Mouse (Mus musculus): Measurements from ENCODE around the gene Trim41. TPM values are rescaled to one million over a fixed set of nuclear protein-coding genes. Genes with fewer than 3 reads are reported as not detected.
"Not testable (repeated sequence)": the region's sequence is repeated elsewhere in the genome, so short reads cannot be mapped to it uniquely, and the experiment has no call there.

Trim41 gene
- polyA plus RNA-seq, 1 experiment from 2014 or later, result 6.4 TPM

DNA sequence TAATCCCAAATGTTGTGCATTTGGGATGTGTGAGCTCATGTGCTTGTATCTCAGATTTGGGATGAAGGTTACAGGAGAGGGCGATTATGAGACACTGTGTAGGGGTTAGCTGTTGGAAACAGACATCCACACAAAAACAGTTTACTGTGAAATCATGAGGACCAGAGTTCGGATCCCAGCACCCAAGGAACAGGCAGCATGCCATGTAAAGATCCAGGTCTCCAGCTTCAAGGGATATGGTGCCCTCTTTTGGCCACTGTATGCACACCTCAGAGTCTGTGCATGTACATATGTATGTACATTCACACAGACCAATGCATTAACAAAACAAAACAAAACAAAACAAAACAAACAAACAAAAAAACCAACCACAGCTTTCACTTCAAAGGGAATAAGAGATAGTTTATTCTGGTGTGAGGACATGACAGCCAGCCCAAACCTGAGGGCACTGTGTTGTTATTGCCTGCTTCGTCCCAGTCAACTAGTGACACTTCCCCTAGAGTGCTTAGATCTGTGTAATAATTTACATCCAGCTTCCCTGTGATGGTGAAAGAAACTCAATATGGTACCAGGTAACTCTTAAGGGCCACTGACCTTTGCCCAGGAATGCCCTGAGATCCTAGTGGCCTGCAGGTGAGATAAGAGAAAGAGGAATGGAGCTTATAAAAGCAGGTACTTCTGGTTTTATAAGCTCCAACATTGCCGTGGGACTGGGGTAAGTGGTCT is 34.3 kb upstream of the Trim41 start:
- Histone ChIP-seq H3K9ac (ENCODE audit: low read length) (no peak overlapping the region), H3K4me3 (ENCODE audit: low read length) (no peak overlapping the region), H3K36me3 (ENCODE audit: control insufficient read depth, insufficient read depth, low read length) (no peaks in the 10 kb centered on the region), H3K27ac (ENCODE audit: low read length) (no peak overlapping the region), H3K4me1 (replicated peaks; ENCODE audit: control insufficient read depth, insufficient read depth, low read length) (peaks cover 11% of the 10 kb centered on the region), H3K27me3 (ENCODE audit: control insufficient read depth, insufficient read depth, low read depth, low read length) (no peaks in the 10 kb centered on the region), H3K4me2 (ENCODE audit: low read depth, low read length) (no peak overlapping the region), H3K9me3 (ENCODE audit: control insufficient read depth, low read length) (0 out of 2 replicates have a peak, but pooled peaks cover 2% of the 10 kb centered on the region)
- 73% methylated on average over 4 of the region's 4 CpGs for WGBS
- ATAC-seq (ENCODE audit: low read depth), result no peak

GRCm38 (mm10) chr11:48850240-48850639 is 33.1 kb upstream of the Trim41 start:
- no peak for ATAC-seq (ENCODE audit: low read depth)
- Histone ChIP-seq H3K4me3 (ENCODE audit: low read length) (no peak overlapping the region), H3K36me3 (ENCODE audit: control insufficient read depth, insufficient read depth, low read length) (no peaks in the 10 kb centered on the region), H3K9me3 (ENCODE audit: control insufficient read depth, low read length) (0 out of 2 replicates have a peak, but pooled peaks cover 2% of the 10 kb centered on the region), H3K4me2 (ENCODE audit: low read depth, low read length) (no peak overlapping the region), H3K27ac (ENCODE audit: low read length) (no peak overlapping the region), H3K9ac (ENCODE audit: low read length) (no peak overlapping the region), H3K4me1 (replicated peaks; ENCODE audit: control insufficient read depth, insufficient read depth, low read length) (peaks cover 11% of the 10 kb centered on the region), H3K27me3 (ENCODE audit: control insufficient read depth, insufficient read depth, low read depth, low read length) (no peaks in the 10 kb centered on the region)
- WGBS, result 13% methylated on average over 2 of the region's 2 CpGs

DNA sequence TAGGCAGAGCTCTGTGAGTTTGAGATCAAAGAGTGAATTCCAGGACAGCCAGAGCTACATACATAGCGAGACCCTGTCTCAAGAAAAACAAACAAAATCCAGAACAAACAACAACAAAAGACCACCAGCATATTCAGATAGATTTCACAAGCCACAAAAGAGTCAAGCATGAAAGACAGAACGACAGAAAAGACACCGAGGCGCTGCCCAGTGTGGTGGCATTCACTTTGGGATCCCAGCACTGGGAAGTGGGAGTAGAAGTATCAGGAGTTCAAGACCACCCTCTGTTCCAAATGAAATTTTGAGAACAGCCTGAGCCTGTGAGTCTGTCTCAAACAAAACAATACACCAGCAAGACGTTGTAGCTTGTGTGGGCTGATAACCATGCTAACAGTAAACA is 29.7 kb upstream of the Trim41 start:
- H3K27ac ChIP-seq (ENCODE audit: low read length), result no peak overlapping the region
- no peaks in the 10 kb centered on the region for H3K36me3 ChIP-seq (ENCODE audit: control insufficient read depth, insufficient read depth, low read length)
- ATAC-seq (ENCODE audit: low read depth), result no peak
- 57% methylated on average over 5 of the region's 5 CpGs for WGBS
- H3K4me2 ChIP-seq (ENCODE audit: low read depth, low read length), result no peak overlapping the region
- H3K4me3 ChIP-seq (ENCODE audit: low read length), result no peak overlapping the region
- no peaks in the 10 kb centered on the region for H3K27me3 ChIP-seq (ENCODE audit: control insufficient read depth, insufficient read depth, low read depth, low read length)
- 0 out of 2 replicates have a peak, but pooled peaks cover 2% of the 10 kb centered on the region for H3K9me3 ChIP-seq (ENCODE audit: control insufficient read depth, low read length)
- H3K4me1 ChIP-seq (replicated peaks; ENCODE audit: control insufficient read depth, insufficient read depth, low read length), result no peaks in the 10 kb centered on the region
- no peak overlapping the region for H3K9ac ChIP-seq (ENCODE audit: low read length)

- not testable (repeated sequence) for H3K27me3 ChIP-seq (ENCODE audit: control insufficient read depth, insufficient read depth, low read depth, low read length); H3K4me2 ChIP-seq (ENCODE audit: low read depth, low read length); ATAC-seq (ENCODE audit: low read depth); H3K36me3 ChIP-seq (ENCODE audit: control insufficient read depth, insufficient read depth, low read length); H3K27ac ChIP-seq (ENCODE audit: low read length); H3K9ac ChIP-seq (ENCODE audit: low read length); H3K9me3 ChIP-seq (ENCODE audit: control insufficient read depth, low read length); H3K4me1 ChIP-seq (replicated peaks; ENCODE audit: control insufficient read depth, insufficient read depth, low read length); H3K4me3 ChIP-seq (ENCODE audit: low read length)
- 72% methylated on average over 2 of the region's 2 CpGs for WGBS
These were observed 29.2 kb upstream of the Trim41 start for GRCm38 (mm10) chr11:48846362-48846761.

GRCm38 (mm10) chr11:48845244-48845815 is 28.2 kb upstream of the Trim41 start:
- Histone ChIP-seq H3K36me3 (ENCODE audit: control insufficient read depth, insufficient read depth, low read length) (no peaks in the 10 kb centered on the region), H3K9me3 (ENCODE audit: control insufficient read depth, low read length) (no peaks in the 10 kb centered on the region), H3K4me1 (replicated peaks; ENCODE audit: control insufficient read depth, insufficient read depth, low read length) (no peaks in the 10 kb centered on the region), H3K4me3 (ENCODE audit: low read length) (no peak overlapping the region), H3K9ac (ENCODE audit: low read length) (no peak overlapping the region), H3K27me3 (ENCODE audit: control insufficient read depth, insufficient read depth, low read depth, low read length) (no peaks in the 10 kb centered on the region), H3K4me2 (ENCODE audit: low read depth, low read length) (no peak overlapping the region), H3K27ac (ENCODE audit: low read length) (no peak overlapping the region)
- WGBS, result 19% methylated on average over 13 of the region's 13 CpGs
- no peak for ATAC-seq (ENCODE audit: low read depth)

DNA sequence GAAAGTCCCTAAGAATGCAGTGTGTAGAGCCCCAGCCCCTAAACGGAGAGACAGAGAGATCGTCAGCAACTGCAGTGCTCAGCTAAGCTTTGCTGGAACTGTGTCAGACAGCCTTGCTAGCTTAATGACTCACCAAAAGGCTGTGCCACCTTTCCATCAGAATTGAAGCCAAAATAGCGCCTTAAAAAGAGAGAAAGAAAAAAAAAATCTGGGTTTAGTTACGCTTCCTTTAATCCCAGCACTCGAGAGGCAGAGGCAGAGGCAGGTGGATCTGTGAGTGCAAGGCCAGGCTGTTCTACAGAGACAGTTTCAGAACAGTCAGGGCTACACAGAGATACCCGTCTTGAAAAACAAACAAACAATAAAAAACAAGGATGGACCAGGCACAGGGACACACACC is 27.2 kb upstream of the Trim41 start:
- Histone ChIP-seq H3K4me3 (ENCODE audit: low read length) (no peak overlapping the region), H3K9me3 (ENCODE audit: control insufficient read depth, low read length) (no peaks in the 10 kb centered on the region), H3K27ac (ENCODE audit: low read length) (no peak overlapping the region), H3K4me1 (replicated peaks; ENCODE audit: control insufficient read depth, insufficient read depth, low read length) (no peaks in the 10 kb centered on the region), H3K36me3 (ENCODE audit: control insufficient read depth, insufficient read depth, low read length) (no peaks in the 10 kb centered on the region), H3K9ac (ENCODE audit: low read length) (no peak overlapping the region), H3K27me3 (ENCODE audit: control insufficient read depth, insufficient read depth, low read depth, low read length) (no peaks in the 10 kb centered on the region), H3K4me2 (ENCODE audit: low read depth, low read length) (no peak overlapping the region)
- 49% methylated on average over 6 of the region's 6 CpGs for WGBS
- no peak for ATAC-seq (ENCODE audit: low read depth)

- no peak overlapping the region for H3K27ac ChIP-seq (ENCODE audit: low read length)
- no peaks in the 10 kb centered on the region for H3K36me3 ChIP-seq (ENCODE audit: control insufficient read depth, insufficient read depth, low read length)
- no peak overlapping the region for H3K9ac ChIP-seq (ENCODE audit: low read length)
- H3K4me3 ChIP-seq (ENCODE audit: low read length), result no peak overlapping the region
- peaks cover 5% of the 10 kb centered on the region for H3K4me1 ChIP-seq (replicated peaks; ENCODE audit: control insufficient read depth, insufficient read depth, low read length)
- no peaks in the 10 kb centered on the region for H3K27me3 ChIP-seq (ENCODE audit: control insufficient read depth, insufficient read depth, low read depth, low read length)
- no peaks in the 10 kb centered on the region for H3K9me3 ChIP-seq (ENCODE audit: control insufficient read depth, low read length)
- no peak overlapping the region for H3K4me2 ChIP-seq (ENCODE audit: low read depth, low read length)
- ATAC-seq (ENCODE audit: low read depth), result no peak
- 58% methylated on average over 11 of the region's 11 CpGs for WGBS
These were observed 26.0 kb upstream of the Trim41 start for GRCm38 (mm10) chr11:48843202-48843601.

- WGBS, result 66% methylated on average over 4 of the region's 4 CpGs
- peaks cover 6% of the 10 kb centered on the region for H3K4me1 ChIP-seq (replicated peaks; ENCODE audit: control insufficient read depth, insufficient read depth, low read length)
- no peak overlapping the region for H3K9ac ChIP-seq (ENCODE audit: low read length)
- H3K4me3 ChIP-seq (ENCODE audit: low read length), result no peak overlapping the region
- H3K27ac ChIP-seq (ENCODE audit: low read length), result no peak overlapping the region
- H3K9me3 ChIP-seq (ENCODE audit: control insufficient read depth, low read length), result no peaks in the 10 kb centered on the region
- H3K36me3 ChIP-seq (ENCODE audit: control insufficient read depth, insufficient read depth, low read length), result no peaks in the 10 kb centered on the region
- no peaks in the 10 kb centered on the region for H3K27me3 ChIP-seq (ENCODE audit: control insufficient read depth, insufficient read depth, low read depth, low read length)
- no peak for ATAC-seq (ENCODE audit: low read depth)
- H3K4me2 ChIP-seq (ENCODE audit: low read depth, low read length), result no peak overlapping the region
These were observed 25.2 kb upstream of the Trim41 start for GRCm38 (mm10) chr11:48842378-48842792.

DNA sequence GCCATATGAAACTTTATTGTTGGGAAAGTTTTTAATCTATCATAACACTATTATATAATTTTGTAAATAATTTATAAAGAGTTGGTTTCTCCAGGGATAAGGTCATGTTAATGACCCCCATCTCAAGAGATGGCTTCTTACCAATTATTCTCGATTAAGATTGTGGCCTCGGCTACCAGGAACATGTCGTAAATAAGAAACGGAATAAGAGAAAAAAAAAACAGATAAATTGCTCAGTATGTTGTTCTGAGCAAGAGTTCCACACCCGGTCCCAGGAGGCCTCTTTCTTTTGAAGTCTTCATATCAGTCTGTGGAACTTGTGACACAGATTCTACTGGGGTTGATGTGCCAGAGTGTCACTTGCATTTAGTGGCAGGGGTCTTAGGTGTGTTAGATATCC is 24.1 kb upstream of the Trim41 start:
- Histone ChIP-seq H3K4me1 (replicated peaks; ENCODE audit: control insufficient read depth, insufficient read depth, low read length) (peaks cover 8% of the 10 kb centered on the region), H3K27ac (ENCODE audit: low read length) (no peak overlapping the region), H3K9me3 (ENCODE audit: control insufficient read depth, low read length) (no peaks in the 10 kb centered on the region), H3K4me3 (ENCODE audit: low read length) (no peak overlapping the region), H3K4me2 (ENCODE audit: low read depth, low read length) (no peak overlapping the region), H3K27me3 (ENCODE audit: control insufficient read depth, insufficient read depth, low read depth, low read length) (no peaks in the 10 kb centered on the region), H3K36me3 (ENCODE audit: control insufficient read depth, insufficient read depth, low read length) (no peaks in the 10 kb centered on the region), H3K9ac (ENCODE audit: low read length) (no peak overlapping the region)
- ATAC-seq (ENCODE audit: low read depth), result no peak
- 71% methylated on average over 5 of the region's 5 CpGs for WGBS
